Mouse (Mus musculus): ENCODE measurements at regions not wholly inside any gene's neighbourhood (a gene's known extent, or its start where the extent isn't known, plus 50 kb on each side); places are given as distances from the start of the nearest gene placed in this dataset.

DNA sequence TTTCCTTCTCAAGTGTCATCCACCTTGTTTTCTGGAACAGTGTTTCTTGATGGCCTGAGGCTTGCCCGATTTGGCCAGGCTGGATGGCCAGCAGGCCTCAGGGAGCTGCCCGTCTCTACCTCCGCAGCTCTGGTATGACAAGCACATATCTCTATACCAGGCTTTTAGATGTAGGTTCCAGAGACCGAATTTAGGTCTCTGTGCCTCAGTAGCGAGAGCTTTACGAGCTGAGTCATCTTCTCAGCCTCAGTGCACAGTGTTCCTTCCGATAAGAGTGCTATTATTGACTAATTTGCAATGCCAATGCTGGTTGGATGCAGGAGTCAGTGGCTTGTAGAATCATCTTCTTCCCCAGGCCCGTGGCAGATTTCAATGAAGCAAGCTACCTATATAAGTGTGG, 243.4 kb upstream of the Cxcr4 start:
- H3K27ac ChIP-seq (ENCODE audit: insufficient read depth, low read length): no peak overlapping the region
- no peak overlapping the region for H3K4me3 ChIP-seq (ENCODE audit: insufficient read depth, low read length)
- no peak for TF ChIP-seq POLR2A (IDR thresholded peaks at IDR 0.05; ENCODE audit: extremely low read depth, insufficient read depth, low read length)
- no peaks in the 10 kb centered on the region; the same call in 1 of the 2 replicates for H3K4me1 ChIP-seq (ENCODE audit: control insufficient read depth, insufficient read depth, low read length)

DNA sequence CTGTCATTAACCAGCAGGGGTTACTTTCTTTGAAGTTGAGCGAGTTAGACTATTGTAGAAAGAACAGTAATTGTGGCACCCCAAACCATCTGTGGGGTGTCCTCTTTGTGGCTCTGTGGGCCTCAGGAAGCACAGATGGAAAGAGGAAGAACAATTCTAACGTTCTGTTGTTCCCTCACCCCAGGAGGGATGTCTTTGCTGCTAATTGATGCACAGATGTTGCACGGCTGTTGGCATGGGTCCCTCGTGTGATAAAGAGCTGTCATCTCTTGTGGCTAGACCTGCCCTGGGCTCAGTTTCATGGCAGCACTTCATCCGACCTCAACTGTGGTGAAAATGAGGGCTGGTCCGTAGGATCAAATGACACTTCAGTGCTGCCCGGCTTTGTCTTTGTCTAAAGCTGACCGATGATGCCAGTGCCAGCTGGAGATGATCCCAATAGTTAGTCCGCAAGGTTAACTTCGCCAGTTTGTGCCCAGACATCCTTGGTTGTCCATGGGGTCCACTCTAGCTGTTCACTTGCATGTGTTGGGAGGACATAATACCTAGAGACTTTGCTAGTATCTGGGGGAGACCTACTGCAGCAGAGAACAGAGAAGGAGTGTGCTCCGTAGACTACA, 241.1 kb upstream of the Cxcr4 start:
- no peaks in the 10 kb centered on the region; the same call in 1 of the 2 replicates for H3K4me1 ChIP-seq (ENCODE audit: control insufficient read depth, insufficient read depth, low read length)
- TF ChIP-seq POLR2A (IDR thresholded peaks at IDR 0.05; ENCODE audit: extremely low read depth, insufficient read depth, low read length) (no peak), CTCF (IDR thresholded peaks at IDR 0.05; ENCODE audit: extremely low read depth, insufficient read depth, low read length) (no peak)

DNA sequence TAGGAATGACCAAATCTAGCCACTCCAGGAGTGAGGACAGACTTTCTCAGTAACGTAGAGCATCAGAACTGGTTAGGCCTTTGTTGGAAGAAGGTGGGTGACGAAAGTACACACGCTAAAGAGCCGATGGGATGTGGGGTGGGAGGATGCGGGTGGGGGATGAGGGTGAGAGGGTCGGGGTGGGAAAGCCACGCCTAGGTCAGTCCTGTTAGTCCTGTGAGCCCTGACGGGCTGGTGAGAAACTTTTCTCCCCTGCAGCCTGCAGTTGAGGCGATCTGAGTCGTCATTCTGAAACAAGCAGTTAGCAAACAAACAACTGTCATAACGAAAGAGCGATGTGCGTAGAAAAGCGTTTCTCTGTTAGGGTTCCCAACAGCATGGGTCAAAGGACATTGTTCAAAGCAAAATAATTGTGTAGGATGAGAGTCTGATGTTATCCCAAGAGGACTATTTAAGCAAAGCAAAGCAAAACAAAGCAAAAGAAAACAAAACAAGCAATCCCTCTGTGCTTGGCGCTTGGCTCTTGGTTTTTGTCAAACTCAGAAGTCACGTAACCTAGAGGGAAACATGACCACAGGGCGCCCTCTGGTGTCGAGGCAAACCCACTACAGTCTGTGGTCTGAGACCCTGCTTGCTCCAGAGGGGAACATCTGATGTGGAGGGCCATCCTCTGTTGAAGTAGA, 240.2 kb upstream of the Cxcr4 start:
- Histone ChIP-seq H3K4me1 (ENCODE audit: control insufficient read depth, insufficient read depth, low read length) (no peaks in the 10 kb centered on the region; the same call in 1 of the 2 replicates), H3K27ac (ENCODE audit: insufficient read depth, low read length) (no peak overlapping the region), H3K4me3 (ENCODE audit: insufficient read depth, low read length) (no peak overlapping the region)
- TF ChIP-seq CTCF (IDR thresholded peaks at IDR 0.05; ENCODE audit: extremely low read depth, insufficient read depth, low read length): peak; percentile 89
- TF ChIP-seq POLR2A (IDR thresholded peaks at IDR 0.05; ENCODE audit: extremely low read depth, insufficient read depth, low read length): no peak

More for the DNA sequence above, 241.1 kb upstream of the Cxcr4 start:
- no peak overlapping the region for H3K4me3 ChIP-seq (ENCODE audit: insufficient read depth, low read length)
- H3K27ac ChIP-seq (ENCODE audit: insufficient read depth, low read length): no peak overlapping the region

DNA sequence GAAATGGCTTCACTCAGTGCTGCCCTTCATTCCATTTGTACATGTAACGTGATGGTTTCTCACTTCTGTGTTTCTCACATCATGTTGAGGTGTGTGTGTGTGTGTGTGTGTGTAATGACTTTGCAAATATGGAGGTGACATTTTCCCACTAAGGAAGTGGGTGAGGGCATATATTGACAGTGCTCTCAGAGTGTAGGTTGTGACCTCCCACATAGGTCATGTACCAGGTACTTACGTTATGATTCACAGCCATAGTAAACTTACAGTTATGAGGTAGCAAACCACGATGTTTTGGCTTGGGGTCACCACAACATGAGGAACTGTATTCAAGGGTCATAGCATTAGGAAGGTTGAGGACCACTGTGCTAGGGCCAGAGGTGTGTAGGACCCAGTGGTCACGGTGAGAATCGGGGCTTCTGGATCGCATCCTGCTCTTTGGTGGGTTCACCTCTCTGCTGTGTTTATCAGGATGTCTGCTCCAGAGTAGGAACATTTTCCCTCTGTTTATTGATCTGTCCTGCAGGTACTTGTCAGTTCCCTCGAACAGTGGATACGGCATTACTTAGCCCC, 238.7 kb upstream of the Cxcr4 start:
- TF ChIP-seq POLR2A (IDR thresholded peaks at IDR 0.05; ENCODE audit: extremely low read depth, insufficient read depth, low read length): no peak
- TF ChIP-seq CTCF (IDR thresholded peaks at IDR 0.05; ENCODE audit: extremely low read depth, insufficient read depth, low read length): no peak
- Histone ChIP-seq H3K4me1 (ENCODE audit: control insufficient read depth, insufficient read depth, low read length) (no peaks in the 10 kb centered on the region; the same call in 1 of the 2 replicates), H3K4me3 (ENCODE audit: insufficient read depth, low read length) (no peak overlapping the region), H3K27ac (ENCODE audit: insufficient read depth, low read length) (no peak overlapping the region)

DNA sequence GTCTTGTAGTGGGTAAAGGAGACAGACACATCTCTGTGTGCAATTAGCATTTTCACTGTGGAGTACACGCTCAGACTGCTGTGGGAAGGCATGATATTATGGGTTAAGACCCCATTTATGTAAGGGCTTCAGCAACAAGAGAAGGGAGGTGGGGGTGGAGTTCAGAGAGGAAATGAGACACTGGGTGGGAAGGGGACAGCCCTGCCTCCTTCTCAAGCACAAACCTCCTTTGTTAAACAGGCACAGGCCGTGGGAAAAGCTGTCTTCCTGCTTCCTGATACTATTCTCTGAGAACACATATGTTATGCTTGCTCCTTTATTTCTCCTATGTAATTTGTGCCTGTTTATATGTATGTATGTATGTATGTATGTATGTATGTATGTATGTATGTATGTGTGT, 237.4 kb upstream of the Cxcr4 start:
- H3K4me1 ChIP-seq (ENCODE audit: control insufficient read depth, insufficient read depth, low read length): no peaks in the 10 kb centered on the region
- H3K4me3 ChIP-seq (ENCODE audit: insufficient read depth, low read length): no peak overlapping the region
- TF ChIP-seq CTCF (IDR thresholded peaks at IDR 0.05; ENCODE audit: extremely low read depth, insufficient read depth, low read length) (no peak), POLR2A (IDR thresholded peaks at IDR 0.05; ENCODE audit: extremely low read depth, insufficient read depth, low read length) (no peak)
- H3K27ac ChIP-seq (ENCODE audit: insufficient read depth, low read length): no peak overlapping the region

DNA sequence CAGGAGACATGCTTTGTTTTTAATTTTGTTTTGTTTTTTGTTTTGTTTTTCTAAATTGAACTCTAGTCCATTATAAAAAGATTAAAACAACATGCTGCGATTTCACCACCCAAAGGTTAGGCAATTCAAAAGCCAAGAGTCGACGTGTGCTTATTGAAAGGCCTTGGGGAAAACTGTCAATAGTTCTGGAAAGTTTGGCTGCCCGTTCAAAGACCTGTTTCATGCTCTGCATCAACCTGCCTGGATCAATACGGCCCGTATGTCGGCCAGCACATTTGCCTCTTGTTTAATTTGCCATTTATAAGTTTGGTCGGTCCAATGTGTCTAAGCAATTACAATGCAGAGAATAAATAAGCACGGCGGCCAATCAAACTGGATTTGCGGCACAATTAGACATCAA, 234.3 kb upstream of the Cxcr4 start:
- TF ChIP-seq POLR2A (IDR thresholded peaks at IDR 0.05; ENCODE audit: extremely low read depth, insufficient read depth, low read length): no peak
- no peak for TF ChIP-seq CTCF (IDR thresholded peaks at IDR 0.05; ENCODE audit: extremely low read depth, insufficient read depth, low read length)
- Histone ChIP-seq H3K4me1 (ENCODE audit: control insufficient read depth, insufficient read depth, low read length) (no peaks in the 10 kb centered on the region), H3K27ac (ENCODE audit: insufficient read depth, low read length) (no peak overlapping the region), H3K4me3 (ENCODE audit: insufficient read depth, low read length) (no peak overlapping the region)

DNA sequence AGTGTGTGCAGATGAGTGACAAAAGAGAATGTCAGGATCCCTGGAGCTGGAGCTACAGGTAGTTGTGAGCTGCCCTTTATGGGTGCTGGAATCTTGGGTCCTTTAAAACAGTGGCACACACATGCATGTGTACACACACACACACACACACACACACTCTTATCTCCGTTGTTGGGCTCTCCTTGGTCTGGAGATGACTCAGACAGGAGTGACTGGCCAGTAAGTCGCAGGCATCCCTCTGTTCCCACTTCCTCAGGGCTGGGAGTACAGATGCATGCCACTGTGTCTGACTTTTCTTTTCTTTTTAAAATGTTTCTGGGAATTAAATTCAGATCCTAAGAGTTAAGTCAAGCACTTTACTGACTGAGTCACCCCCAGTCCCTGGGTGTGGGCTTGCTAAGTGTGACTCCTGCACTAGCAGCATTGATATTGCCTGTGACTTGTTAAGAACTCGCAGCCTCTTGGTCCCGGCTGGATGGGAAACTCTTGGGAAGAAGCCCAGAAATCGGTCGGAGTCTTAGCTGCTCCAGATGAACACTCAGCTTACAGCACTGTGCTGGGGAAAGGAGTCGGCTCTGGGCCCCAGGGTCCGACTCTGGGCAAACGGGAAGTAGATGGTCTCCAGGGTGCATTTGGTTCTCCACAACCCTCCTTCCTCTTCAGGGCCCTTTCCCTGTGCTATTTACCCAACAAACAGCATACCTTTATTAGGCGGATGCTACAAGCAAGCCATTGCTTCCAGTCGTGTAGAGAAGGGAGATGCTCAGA, 233.0 kb upstream of the Cxcr4 start:
- TF ChIP-seq POLR2A (IDR thresholded peaks at IDR 0.05; ENCODE audit: extremely low read depth, insufficient read depth, low read length): no peak
- TF ChIP-seq CTCF (IDR thresholded peaks at IDR 0.05; ENCODE audit: extremely low read depth, insufficient read depth, low read length): no peak
- H3K4me1 ChIP-seq (ENCODE audit: control insufficient read depth, insufficient read depth, low read length): no peaks in the 10 kb centered on the region
- no peak overlapping the region for H3K27ac ChIP-seq (ENCODE audit: insufficient read depth, low read length)
- H3K4me3 ChIP-seq (ENCODE audit: insufficient read depth, low read length): no peak overlapping the region

DNA sequence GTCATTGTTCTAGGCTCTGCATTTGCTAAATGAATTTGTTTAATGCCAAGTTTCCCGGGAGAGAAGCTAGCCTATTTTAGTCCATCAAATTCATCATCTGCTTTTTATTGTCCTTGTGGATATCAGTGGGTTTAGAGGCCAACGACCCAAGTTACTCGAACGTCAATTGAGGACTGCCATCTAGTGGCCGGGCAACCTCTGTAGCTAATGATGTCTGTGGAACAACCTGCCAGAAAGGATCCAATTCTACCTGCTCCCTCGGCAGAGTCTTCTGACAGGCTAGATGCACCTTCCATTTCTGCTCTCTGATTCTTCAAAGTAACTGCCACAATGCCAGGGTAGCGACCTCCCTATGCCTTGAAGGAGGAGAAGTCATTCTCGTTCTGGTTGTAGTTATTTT, 232.1 kb upstream of the Cxcr4 start:
- H3K4me1 ChIP-seq (ENCODE audit: control insufficient read depth, insufficient read depth, low read length): no peaks in the 10 kb centered on the region
- no peak for TF ChIP-seq POLR2A (IDR thresholded peaks at IDR 0.05; ENCODE audit: extremely low read depth, insufficient read depth, low read length)
- TF ChIP-seq CTCF (IDR thresholded peaks at IDR 0.05; ENCODE audit: extremely low read depth, insufficient read depth, low read length): peak; percentile 84

DNA sequence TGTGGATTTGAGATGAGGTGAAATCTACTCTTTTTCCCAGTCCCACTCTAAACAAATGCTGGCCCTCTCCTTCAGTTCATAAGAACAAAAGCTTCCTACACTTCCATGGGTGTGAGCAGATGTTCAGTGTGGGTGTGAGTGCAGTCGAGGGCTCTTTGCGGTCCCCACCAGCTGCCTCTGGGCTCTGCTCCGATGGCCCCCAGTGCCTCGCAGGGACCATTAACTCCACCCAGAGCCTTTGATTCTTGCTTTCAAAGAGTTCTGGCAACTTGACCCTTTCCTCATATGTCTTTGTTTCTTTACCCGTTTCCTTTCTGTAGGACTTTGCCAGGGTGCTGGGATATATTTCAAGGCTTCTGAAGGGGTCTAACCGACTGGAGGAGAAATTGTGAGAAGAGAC, 229.9 kb upstream of the Cxcr4 start:
- no peak overlapping the region for H3K4me3 ChIP-seq (ENCODE audit: insufficient read depth, low read length)
- no peak overlapping the region for H3K27ac ChIP-seq (ENCODE audit: insufficient read depth, low read length)
- H3K4me1 ChIP-seq (ENCODE audit: control insufficient read depth, insufficient read depth, low read length): no peaks in the 10 kb centered on the region
- TF ChIP-seq POLR2A (IDR thresholded peaks at IDR 0.05; ENCODE audit: extremely low read depth, insufficient read depth, low read length): no peak
- TF ChIP-seq CTCF (IDR thresholded peaks at IDR 0.05; ENCODE audit: extremely low read depth, insufficient read depth, low read length): no peak

More for the DNA sequence above, 232.1 kb upstream of the Cxcr4 start:
- H3K27ac ChIP-seq (ENCODE audit: insufficient read depth, low read length): no peak overlapping the region
- H3K4me3 ChIP-seq (ENCODE audit: insufficient read depth, low read length): no peak overlapping the region
